8 mouse cellular contexts compared by ENCODE assay signal in genomic region chr19:58859831-58860254, GRCm38 (mm10).
A peak's percentile ranks its signal among the peaks of the same experiment; 100 is the strongest.
DNase-seq lines count a peak whose midpoint lies in the region; ATAC-seq and TF ChIP-seq lines count a peak whose summit lies in the region.

No protein-coding gene starts in this region.

- peak; percentile 19 for DNase-seq in cerebellum, adult 11-12 months
- no peak for DNase-seq in cerebellum, postnatal 10 days
- DNase-seq in lung, embryonic 14.5 days = peak; percentile 23
- no peak for DNase-seq in lung, adult 18-20 months
- no peak for DNase-seq in liver, embryonic 14.5 days (ENCODE audit: low read depth in 3 of 3, low spot score in 3 of 3)
- DNase-seq in spleen, postnatal 14 days (ENCODE audit: low spot score in 2 of 2) = no peak

- peak overlapping the region; percentile 98 for H3K4me2 ChIP-seq in lung, embryonic 14.5 days
- H3K4me2 ChIP-seq in heart, embryonic 15.5 days = peak overlapping the region; percentile 91
- H3K4me2 ChIP-seq in liver, embryonic 14.5 days (ENCODE audit: low read depth) = peak overlapping the region; percentile 58
- peak overlapping the region; percentile 94 for H3K4me2 ChIP-seq in stomach, embryonic 14.5 days (replicated peaks; ENCODE audit: low read depth, low read length)

- H3K27ac ChIP-seq in lung, embryonic 14.5 days (ENCODE audit: low read depth) = no peak overlapping the region
- no peak overlapping the region for H3K27ac ChIP-seq in heart, embryonic 15.5 days
- H3K27ac ChIP-seq in liver, embryonic 14.5 days = no peak overlapping the region
- no peak overlapping the region for H3K27ac ChIP-seq in stomach, embryonic 14.5 days (ENCODE audit: low read length)

- H3K27me3 ChIP-seq in lung, embryonic 14.5 days (ENCODE audit: insufficient read depth, low read length) = peaks cover 9% of the 10 kb centered on the region; the same call in 1 of the 2 replicates
- 0 out of 2 replicates have a peak, but pooled peaks cover 3% of the 10 kb centered on the region for H3K27me3 ChIP-seq in heart, embryonic 15.5 days
- H3K27me3 ChIP-seq in liver, embryonic 14.5 days (ENCODE audit: control insufficient read depth, insufficient read depth, low read length) = peaks cover 15% of the 10 kb centered on the region
- no peaks in the 10 kb centered on the region for H3K27me3 ChIP-seq in stomach, embryonic 14.5 days (ENCODE audit: control insufficient read depth, insufficient read depth, low read length)

- no peak for TF ChIP-seq CTCF in lung, embryonic 14.5 days (IDR thresholded peaks at IDR 0.05; ENCODE audit: low read depth)
- TF ChIP-seq CTCF in liver, embryonic 14.5 days (IDR thresholded peaks at IDR 0.05; ENCODE audit: low read depth) = no peak

- TF ChIP-seq EP300 in liver, embryonic 14.5 days (IDR thresholded peaks at IDR 0.05; ENCODE audit: low read depth) = no peak

- H3K9me3 ChIP-seq in lung, embryonic 14.5 days (ENCODE audit: low read depth, low read length) = no peaks in the 10 kb centered on the region
- no peaks in the 10 kb centered on the region for H3K9me3 ChIP-seq in heart, embryonic 15.5 days (replicated peaks)
- H3K9me3 ChIP-seq in liver, embryonic 14.5 days (ENCODE audit: control insufficient read depth, low read length) = no peaks in the 10 kb centered on the region
- no peaks in the 10 kb centered on the region for H3K9me3 ChIP-seq in stomach, embryonic 14.5 days (ENCODE audit: control insufficient read depth, low read depth, low read length)

- H3K9ac ChIP-seq in lung, embryonic 14.5 days = peak overlapping the region; percentile 58
- peak overlapping the region; percentile 59 for H3K9ac ChIP-seq in heart, embryonic 15.5 days
- no peak overlapping the region for H3K9ac ChIP-seq in liver, embryonic 14.5 days (replicated peaks)
- H3K9ac ChIP-seq in stomach, embryonic 14.5 days (replicated peaks; ENCODE audit: low read depth, low read length) = no peak overlapping the region

- peak overlapping the region; percentile 61 for H3K4me3 ChIP-seq in lung, embryonic 14.5 days (ENCODE audit: low read depth, low read length)
- H3K4me3 ChIP-seq in heart, embryonic 15.5 days = peak overlapping the region; percentile 61
- no peak overlapping the region for H3K4me3 ChIP-seq in liver, embryonic 14.5 days (ENCODE audit: insufficient read depth in 1 of 2, low read depth in 2 of 2, low read length in 2 of 2)
- peak overlapping the region; percentile 55 for H3K4me3 ChIP-seq in stomach, embryonic 14.5 days (ENCODE audit: low read depth, low read length)

- 4% methylated on average over 14 of the region's 14 CpGs for WGBS in lung, embryonic 14.5 days
- WGBS in heart, embryonic 15.5 days = 7% methylated on average over 14 of the region's 14 CpGs
- WGBS in liver, embryonic 14.5 days (ENCODE audit: insufficient replicate concordance) = 11% methylated on average over 14 of the region's 14 CpGs
- 3% methylated on average over 14 of the region's 14 CpGs for WGBS in stomach, embryonic 14.5 days

- H3K36me3 ChIP-seq in lung, embryonic 14.5 days (ENCODE audit: insufficient read depth) = no peaks in the 10 kb centered on the region
- no peaks in the 10 kb centered on the region for H3K36me3 ChIP-seq in heart, embryonic 15.5 days
- no peaks in the 10 kb centered on the region for H3K36me3 ChIP-seq in liver, embryonic 14.5 days (replicated peaks; ENCODE audit: control insufficient read depth, insufficient read depth, low read depth)
- no peaks in the 10 kb centered on the region for H3K36me3 ChIP-seq in stomach, embryonic 14.5 days (ENCODE audit: control insufficient read depth, insufficient read depth, low read length)

- ATAC-seq in lung, embryonic 14.5 days (ENCODE audit: insufficient read depth) = peak; percentile 16
- no peak for ATAC-seq in heart, embryonic 15.5 days (replicated peaks; ENCODE audit: insufficient number of reproducible peaks, insufficient read depth, low FRiP score, low read depth)
- no peak for ATAC-seq in liver, embryonic 14.5 days (ENCODE audit: insufficient read depth)
- no peak for ATAC-seq in stomach, embryonic 14.5 days (ENCODE audit: insufficient number of reproducible peaks, insufficient read depth, low FRiP score, low read depth)

- H3K4me1 ChIP-seq in lung, embryonic 14.5 days (ENCODE audit: insufficient read depth) = peaks cover 11% of the 10 kb centered on the region
- H3K4me1 ChIP-seq in heart, embryonic 15.5 days (replicated peaks) = peaks cover 31% of the 10 kb centered on the region
- peaks cover 0 to 3% of the 10 kb centered on the region in 2 experiments; a peak in 1 of 4 replicates for H3K4me1 ChIP-seq in liver, embryonic 14.5 days (replicated peaks; ENCODE audit: control insufficient read depth in 2 of 2, insufficient read depth in 2 of 2, low read length in 1 of 2)
- peaks cover 5% of the 10 kb centered on the region for H3K4me1 ChIP-seq in stomach, embryonic 14.5 days (ENCODE audit: control insufficient read depth, insufficient read depth, low read length)

Comparison
In these comparisons a context has a peak if more than half of its experiments do, and no peak if none do; other contexts are left out.
1. DNase-seq: peak in cerebellum, adult 11-12 months (single experiment) and lung, embryonic 14.5 days (single experiment); none in cerebellum, postnatal 10 days (0 of 2), lung, adult 18-20 months (0 of 2), liver, embryonic 14.5 days (0 of 3) and spleen, postnatal 14 days (0 of 2).
2. H3K4me3 ChIP-seq: peak in lung, embryonic 14.5 days (single experiment), heart, embryonic 15.5 days (single experiment) and stomach, embryonic 14.5 days (single experiment); none in liver, embryonic 14.5 days (0 of 2).
3. H3K9ac ChIP-seq: peak in lung, embryonic 14.5 days (single experiment) and heart, embryonic 15.5 days (single experiment); none in liver, embryonic 14.5 days (single experiment) and stomach, embryonic 14.5 days (single experiment).
4. Peak in every context shown above with its lines, with median percentiles within 50 percentile points of each other: H3K4me2 ChIP-seq.